Mouse (Mus musculus) cerebellum, adult 9-10 months (tissue): ENCODE results near the gene Sh3tc1.

Experiments
- DNase-seq: peaks from one replicate; pipeline ENCODE4 v3.0.0; 2022

Sh3tc1 gene

GRCm38 (mm10) chr5:35676964-35677363 is 62.8 kb downstream of the Sh3tc1 start:
- DNase-seq: no peak

GRCm38 (mm10) chr5:35674081-35674555 is 65.7 kb downstream of the Sh3tc1 start:
- no peak for DNase-seq

- no peak for DNase-seq
These were observed 66.7 kb downstream of the Sh3tc1 start for GRCm38 (mm10) chr5:35673086-35673485.

GRCm38 (mm10) chr5:35672581-35672980 is 67.2 kb downstream of the Sh3tc1 start:
- DNase-seq: no peak

GRCm38 (mm10) chr5:35671474-35671891 is 68.3 kb downstream of the Sh3tc1 start:
- peak; percentile 33 for DNase-seq

GRCm38 (mm10) chr5:35670412-35670801 is 69.4 kb downstream of the Sh3tc1 start:
- no peak for DNase-seq

DNA sequence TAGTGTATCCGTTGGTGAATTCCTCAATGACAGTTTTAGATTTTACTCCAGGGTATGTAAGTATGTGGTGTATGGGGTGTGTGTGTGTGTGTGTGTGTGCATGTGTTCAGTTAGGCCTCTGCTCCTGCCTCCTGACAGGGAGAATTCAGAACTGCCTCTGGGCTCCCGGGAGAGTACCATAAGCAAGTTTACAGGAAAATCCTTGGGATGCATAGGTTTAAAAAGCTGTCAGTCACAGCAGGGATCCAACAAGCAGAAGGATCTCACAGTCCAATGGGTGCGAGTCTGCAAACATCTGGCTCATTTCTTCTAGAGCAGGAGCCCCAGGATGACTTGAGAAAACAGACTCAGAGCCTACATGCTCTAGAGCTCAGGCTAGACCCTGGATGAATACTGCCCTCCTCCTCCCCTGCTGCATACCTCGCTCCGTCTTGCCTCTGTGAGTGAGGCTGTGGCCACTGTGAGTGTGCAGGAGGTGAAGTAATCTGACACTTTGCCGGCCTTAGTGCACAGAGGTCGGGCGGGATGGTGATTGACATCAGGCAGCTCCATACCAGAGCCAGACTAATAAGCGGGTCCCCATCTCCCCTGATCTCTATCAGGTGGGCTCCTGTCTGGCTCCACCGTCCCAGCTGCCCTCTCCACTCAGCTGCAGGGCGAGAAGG is 69.9 kb downstream of the Sh3tc1 start:
- DNase-seq: no peak

- no peak for DNase-seq
These were observed 73.6 kb downstream of the Sh3tc1 start for GRCm38 (mm10) chr5:35666152-35666551.

GRCm38 (mm10) chr5:35662021-35662545 is 77.7 kb downstream of the Sh3tc1 start:
- DNase-seq: no peak

- DNase-seq: no peak
These were observed 78.6 kb downstream of the Sh3tc1 start for GRCm38 (mm10) chr5:35661210-35661609.

- no peak for DNase-seq
These were observed 80.3 kb downstream of the Sh3tc1 start for GRCm38 (mm10) chr5:35659503-35659902.

GRCm38 (mm10) chr5:35655753-35656485 is 83.9 kb downstream of the Sh3tc1 start:
- DNase-seq: no peak

DNA sequence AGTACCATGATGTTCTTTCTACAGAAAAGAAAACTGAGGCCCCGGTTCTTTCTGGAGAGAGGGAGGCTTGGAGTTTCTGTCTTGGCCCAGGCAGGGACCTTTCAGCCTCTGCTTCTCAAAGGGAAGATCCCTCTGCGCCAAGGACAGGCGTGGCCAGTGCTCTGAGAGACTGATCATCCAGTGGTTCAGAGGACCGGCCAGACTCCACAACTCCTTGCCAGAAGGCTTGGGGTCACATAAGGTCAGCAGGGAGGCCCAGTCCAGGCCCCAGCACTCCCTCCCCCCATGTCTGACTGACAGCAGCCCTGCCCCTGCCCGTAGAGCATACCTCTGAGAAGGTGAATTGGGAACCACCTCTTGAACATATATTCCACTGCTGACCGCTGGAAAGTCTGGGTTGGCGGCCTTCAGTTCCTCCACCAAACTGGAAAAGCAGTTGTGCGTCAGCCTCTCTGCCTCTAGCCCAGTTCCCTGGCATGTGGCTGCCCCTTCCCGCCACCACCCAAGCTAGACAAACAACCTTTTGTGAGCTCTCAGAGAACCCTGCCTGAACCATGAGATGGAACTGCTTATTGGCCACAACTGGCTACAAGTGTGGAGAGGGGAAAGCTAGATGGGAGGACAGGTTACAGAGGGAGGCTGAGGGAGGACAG is 85.9 kb downstream of the Sh3tc1 start:
- DNase-seq: no peak

- DNase-seq: no peak
These were observed 86.9 kb downstream of the Sh3tc1 start for GRCm38 (mm10) chr5:35652872-35653271.

GRCm38 (mm10) chr5:35652319-35652718 is 87.5 kb downstream of the Sh3tc1 start:
- no peak for DNase-seq

GRCm38 (mm10) chr5:35648230-35648629 is 91.6 kb downstream of the Sh3tc1 start:
- no peak for DNase-seq

GRCm38 (mm10) chr5:35647562-35647961 is 92.2 kb downstream of the Sh3tc1 start:
- DNase-seq: no peak
